ENCODE assay signal across 20 mouse cellular contexts in the genomic region with DNA sequence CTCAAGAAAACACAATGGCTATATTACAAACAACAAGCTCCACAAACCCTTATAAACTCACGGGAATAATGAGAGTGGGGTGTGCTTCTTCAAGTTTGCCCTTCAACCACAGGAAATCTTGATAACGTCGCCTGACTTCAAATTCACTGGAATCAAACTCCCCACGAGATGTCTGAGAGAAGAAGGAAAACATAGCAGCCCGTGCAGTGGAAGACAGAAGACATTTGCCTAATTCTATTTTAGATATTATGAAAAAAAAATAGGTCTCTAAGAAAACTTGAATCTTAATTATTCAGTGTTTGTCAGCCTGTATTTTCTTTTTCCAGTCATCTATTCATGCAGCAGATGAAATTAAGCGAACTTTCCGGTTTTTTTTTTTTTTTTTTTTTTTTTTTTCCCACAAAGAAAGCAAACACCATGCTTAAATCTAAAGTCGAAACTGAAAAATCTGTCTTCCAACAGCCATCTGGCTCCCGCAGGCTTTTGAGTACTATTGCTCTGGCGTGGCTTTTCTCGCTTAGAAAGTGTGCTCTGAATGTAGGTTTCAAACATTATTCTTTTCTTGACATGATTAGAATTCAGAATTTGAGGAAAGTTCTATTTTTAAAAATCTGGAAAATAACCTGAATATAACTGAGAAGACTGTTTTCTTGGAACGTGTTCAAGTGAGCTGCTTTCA. TPM values are rescaled to one million over a fixed set of nuclear protein-coding genes. Genes with fewer than 3 reads are reported as not detected.
DNase-seq lines count a peak whose midpoint lies in the region; ATAC-seq and TF ChIP-seq lines count a peak whose summit lies in the region.
"Had no signal": no experiment of that assay in that cellular context is flagged by ENCODE, and none has a peak within 500 bp of the region (broad histone marks: within the 10 kb centered on the region; RNA-seq: fewer than 3 reads in every experiment).

No protein-coding gene starts in this region.

- H3K4me1 ChIP-seq in forebrain, embryonic 13.5 days, result no peaks in the 10 kb centered on the region
- no peaks in the 10 kb centered on the region for H3K4me1 ChIP-seq in forebrain, embryonic 12.5 days
- H3K4me1 ChIP-seq: heart, embryonic 10.5 days; limb, embryonic 12.5 days had no signal

- no peaks in the 10 kb centered on the region for H3K9me3 ChIP-seq in forebrain, embryonic 13.5 days (replicated peaks)
- H3K9me3 ChIP-seq in forebrain, embryonic 12.5 days, result no peaks in the 10 kb centered on the region
- H3K9me3 ChIP-seq: heart, embryonic 10.5 days; limb, embryonic 12.5 days had no signal

- H3K9ac ChIP-seq in forebrain, embryonic 13.5 days, result no peak overlapping the region
- H3K9ac ChIP-seq in forebrain, embryonic 12.5 days, result no peak overlapping the region
- H3K9ac ChIP-seq: hindbrain, embryonic 14.5 days; limb, embryonic 12.5 days; liver, embryonic 14.5 days had no signal

- H3K27ac ChIP-seq in forebrain, embryonic 13.5 days, result no peak overlapping the region
- no peak overlapping the region for H3K27ac ChIP-seq in forebrain, embryonic 12.5 days
- peak overlapping the region; percentile 49; the same call in 1 of the 2 replicates for H3K27ac ChIP-seq in layer of hippocampus, adult 2 months
- H3K27ac ChIP-seq: heart, embryonic 10.5 days; hindbrain, embryonic 14.5 days; kidney, postnatal 0 days; left cerebral cortex, adult 2 months; limb, embryonic 12.5 days; liver, embryonic 14.5 days had no signal

- ATAC-seq in forebrain, embryonic 13.5 days, result peak; percentile 73; the same call in 1 of the 2 replicates
- ATAC-seq in forebrain, embryonic 12.5 days (ENCODE audit: low FRiP score), result no peak
- ATAC-seq: lung, postnatal 0 days had no signal

- DNase-seq in layer of hippocampus, adult 2 months (ENCODE audit: low spot score in 2 of 2), result peak; percentile 50 to 51
- no peak for DNase-seq in layer of hippocampus, postnatal 10 days (ENCODE audit: low spot score in 2 of 2)
- DNase-seq in brain, embryonic 14.5 days (ENCODE audit: low read depth), result peak; percentile 82
- peak; percentile 18 to 26 for DNase-seq in layer of hippocampus, postnatal 36 days
- DNase-seq in embryo, embryonic 9.5 days (ENCODE audit: extremely low spot score), result no peak
- DNase-seq: adrenal gland, adult 2 months; cerebellum, adult 11-12 months; heart, postnatal 14 days; kidney, adult 11 months; midbrain, embryonic 14.5 days; thymus, postnatal 4 days had no signal

- no peaks in the 10 kb centered on the region for H3K27me3 ChIP-seq in forebrain, embryonic 13.5 days
- H3K27me3 ChIP-seq in forebrain, embryonic 12.5 days, result no peaks in the 10 kb centered on the region
- H3K27me3 ChIP-seq: limb, embryonic 12.5 days had no signal

- H3K36me3 ChIP-seq in forebrain, embryonic 13.5 days (ENCODE audit: poor library complexity, severe bottlenecking), result no peaks in the 10 kb centered on the region
- no peaks in the 10 kb centered on the region for H3K36me3 ChIP-seq in forebrain, embryonic 12.5 days (replicated peaks)

- 70% methylated on average over 12 of the region's 12 CpGs for WGBS in forebrain, embryonic 13.5 days
- WGBS in forebrain, embryonic 12.5 days, result 79% methylated on average over 12 of the region's 12 CpGs

- H3K4me2 ChIP-seq in forebrain, embryonic 13.5 days, result no peak overlapping the region
- H3K4me2 ChIP-seq in forebrain, embryonic 12.5 days, result no peak overlapping the region
- H3K4me2 ChIP-seq: hindbrain, embryonic 14.5 days; limb, embryonic 12.5 days had no signal

- no peak overlapping the region for H3K4me3 ChIP-seq in forebrain, embryonic 13.5 days
- H3K4me3 ChIP-seq in forebrain, embryonic 12.5 days (replicated peaks), result no peak overlapping the region
- H3K4me3 ChIP-seq in layer of hippocampus, adult 2 months, result no peak overlapping the region; the same call in 1 of the 2 replicates
- H3K4me3 ChIP-seq: heart, embryonic 10.5 days; left cerebral cortex, adult 2 months; limb, embryonic 12.5 days had no signal

- no peak for TF ChIP-seq CTCF in layer of hippocampus, adult 2 months (conservative IDR thresholded peaks at IDR 0.05)
- no peak for TF ChIP-seq CTCF in brain, embryonic 14.5 days (IDR thresholded peaks at IDR 0.05; ENCODE audit: borderline replicate concordance, extremely low read depth, insufficient read depth, insufficient read length)

- TF ChIP-seq POLR2A in brain, embryonic 14.5 days (IDR thresholded peaks at IDR 0.05; ENCODE audit: borderline replicate concordance, extremely low read depth, insufficient read depth, insufficient read length, poor library complexity, severe bottlenecking), result no peak

RNA-seq across cellular contexts. Expression of gene Snx7, which starts 28.7 kb away (rescaled TPM):
- 9.2 and 10.0 TPM in 2 replicates for polyA plus RNA-seq in forebrain, embryonic 13.5 days (2015; fragmentation: Nextera tagmentation; extraction: Ambion mirVana)
- 11.7 and 11.9 TPM in 2 replicates for polyA plus RNA-seq in forebrain, embryonic 12.5 days (2016; fragmentation: Nextera tagmentation; extraction: Ambion mirVana)
- total RNA-seq in layer of hippocampus, adult 2 months (2021), result 10 to 100 TPM; 16.5 to 16.7 TPM
- 10 to 100 TPM; 32.0 to 34.9 TPM for total RNA-seq in layer of hippocampus, postnatal 10 days (2021)
- polyA plus RNA-seq in brain, embryonic 14.5 days (2012; rRNA removed), result 5.6 and 6.1 TPM in 2 replicates
- 10 to 100 TPM; 13.6 to 14.9 TPM for total RNA-seq in layer of hippocampus, postnatal 36 days (2021)

Comparison
In these comparisons a context has a peak if more than half of its experiments do, and no peak if none do; other contexts are left out.
1. DNase-seq: peak in layer of hippocampus, adult 2 months (2 of 2), brain, embryonic 14.5 days (single experiment) and layer of hippocampus, postnatal 36 days (2 of 2); none in layer of hippocampus, postnatal 10 days (0 of 2) and embryo, embryonic 9.5 days (single experiment).